Mouse (Mus musculus) stomach, postnatal 0 days (tissue): ENCODE results near the gene Irs3. TPM values are rescaled to one million over a fixed set of nuclear protein-coding genes. Genes with fewer than 3 reads are reported as not detected.

Source experiments
- ATAC-seq: fragments of 200-750 bp; cut with Nextera tagmentation; 2 replicates; pipeline ENCODE4 v1.8.0; 2017; ENCODE audit not compliant: low FRiP score, low TSS enrichment
- DNase-seq: peaks from one replicate; pipeline ENCODE4 v3.0.0-alpha.2; 2016; ENCODE audit warnings: low spot score
- H3K27ac ChIP-seq: fragments of 300-500 bp; sonication (generic); replicated peaks from 2 replicates; pipeline ENCODE4 v1.5.1; 2014; ENCODE audit warnings: mild to moderate bottlenecking, control low read depth
- H3K27me3 ChIP-seq: fragments of 300-500 bp; sonication (generic); 2 replicates; pipeline ENCODE4 v1.6.1; 2014; ENCODE audit warnings: low read length; ENCODE audit not compliant: control insufficient read depth, insufficient read depth
- H3K36me3 ChIP-seq: fragments of 300-500 bp; sonication (generic); 2 replicates; pipeline ENCODE4 v1.6.1; 2014; ENCODE audit warnings: low read length, mixed read lengths; ENCODE audit not compliant: control insufficient read depth, insufficient read depth
- H3K4me1 ChIP-seq: fragments of 300-500 bp; sonication (generic); replicated peaks from 2 replicates; pipeline ENCODE4 v1.6.1; 2014; ENCODE audit warnings: antibody characterized with exemption; ENCODE audit not compliant: control insufficient read depth, insufficient read depth
- H3K4me2 ChIP-seq: fragments of 300-500 bp; sonication (generic); replicated peaks from 2 replicates; pipeline ENCODE4 v1.6.1; 2014; ENCODE audit warnings: low read depth, mild to moderate bottlenecking, control low read depth, moderate library complexity
- H3K4me3 ChIP-seq: fragments of 300-500 bp; sonication (generic); 2 replicates; pipeline ENCODE4 v1.5.1; 2014; ENCODE audit warnings: low read depth, low read length, control low read depth
- H3K9ac ChIP-seq: fragments of 300-500 bp; sonication (generic); 2 replicates; pipeline ENCODE4 v1.6.1; 2014; ENCODE audit warnings: mild to moderate bottlenecking, low read length, control low read depth, mixed read lengths
- H3K9me3 ChIP-seq: fragments of 300-500 bp; sonication (generic); 2 replicates; pipeline ENCODE4 v1.6.1; 2016; ENCODE audit warnings: low read length; ENCODE audit not compliant: control insufficient read depth
- CTCF ChIP-seq: IDR thresholded peaks from 2 replicates; pipeline ENCODE4 v1.5.1; 2016; ENCODE audit warnings: antibody characterized with exemption, low read depth, mild to moderate bottlenecking, moderate library complexity
- EP300 ChIP-seq: optimal IDR thresholded peaks from 2 replicates; pipeline ENCODE3; 2016; ENCODE audit warnings: antibody characterized with exemption
- WGBS: fragments of 180-500 bp; shearing (Covaris S2); extraction: QIAGEN DNeasy Blood & Tissue Kit; methylation state at CpG from one replicate; pipeline ENCODE4 v1.1.7; 2014; 5-methylcytosine and 5-hydroxymethylcytosine counted together
- polyA plus RNA-seq: library from polyadenylated mRNA; unstranded; fragments of >200 nt; fragmentation: Nextera tagmentation; extraction: Ambion mirVana; gene quantifications from 2 replicates; pipeline ENCODE4 v1.2.1, GENCODE M21; 2015

The Irs3 gene
- polyA plus RNA-seq, 1 experiment from 2014 or later, result 0.07 TPM

- TF ChIP-seq CTCF (no peak), EP300 (no peak)
- Histone ChIP-seq H3K9me3 (no peaks in the 10 kb centered on the region), H3K9ac (0 out of 2 replicates have a peak overlapping the region, but pooled peaks have one; percentile 9), H3K36me3 (peaks cover 6% of the 10 kb centered on the region; the same call in 1 of the 2 replicates), H3K4me3 (peak overlapping the region; percentile 18; the same call in 1 of the 2 replicates), H3K4me2 (peak overlapping the region; percentile 44), H3K27ac (no peak overlapping the region), H3K4me1 (peaks cover 6% of the 10 kb centered on the region; the same call in 1 of the 2 replicates), H3K27me3 (no peaks in the 10 kb centered on the region)
- DNase-seq (peak; percentile 67), ATAC-seq (0 out of 2 replicates have a peak, but pooled peaks have one; percentile 5)
- 9% methylated on average over 44 of the region's 44 CpGs for WGBS
Observed at GRCm38 (mm10) chr5:137645091-137645651, 343 bp downstream of the Irs3 start.

- TF ChIP-seq EP300 (no peak), CTCF (no peak)
- no peak overlapping the region for H3K4me3 ChIP-seq
- ATAC-seq (no peak), DNase-seq (no peak)
- H3K27ac ChIP-seq, result no peak overlapping the region
- H3K36me3 ChIP-seq, result peaks cover 9% of the 10 kb centered on the region
- peaks cover 2% of the 10 kb centered on the region; the same call in 1 of the 2 replicates for H3K4me1 ChIP-seq
- H3K9me3 ChIP-seq, result no peaks in the 10 kb centered on the region
- WGBS, result 56% methylated on average over 19 of the region's 19 CpGs
- no peak overlapping the region for H3K9ac ChIP-seq
- no peak overlapping the region for H3K4me2 ChIP-seq
- H3K27me3 ChIP-seq, result no peaks in the 10 kb centered on the region
Observed at GRCm38 (mm10) chr5:137644484-137644883, 1.0 kb downstream of the Irs3 start.

- no peak for ATAC-seq
- Histone ChIP-seq H3K27me3 (no peaks in the 10 kb centered on the region), H3K4me2 (no peak overlapping the region), H3K27ac (no peak overlapping the region), H3K9me3 (no peaks in the 10 kb centered on the region), H3K36me3 (peaks cover 22% of the 10 kb centered on the region), H3K4me3 (no peak overlapping the region), H3K9ac (no peak overlapping the region), H3K4me1 (no peaks in the 10 kb centered on the region)
- no peak for DNase-seq
- WGBS, result 43% methylated on average over 4 of the region's 4 CpGs
- TF ChIP-seq CTCF, result no peak
- no peak for TF ChIP-seq EP300
Observed at GRCm38 (mm10) chr5:137642886-137643285, 2.6 kb downstream of the Irs3 start.

- WGBS, result 83% methylated on average over 19 of the region's 19 CpGs
- Histone ChIP-seq H3K9ac (no peak within 1 kb of the TSS), H3K9me3 (no peaks in the 10 kb centered on the region), H3K36me3 (peaks cover 35% of the 10 kb centered on the region), H3K4me2 (no peak within 1 kb of the TSS), H3K27ac (no peak within 1 kb of the TSS), H3K4me1 (no peaks in the 10 kb centered on the region), H3K4me3 (no peak within 1 kb of the TSS), H3K27me3 (no peaks in the 10 kb centered on the region)
- peak; percentile 19; the same call in 1 of the 2 replicates for ATAC-seq
- peak; percentile 59 for DNase-seq
- TF ChIP-seq EP300, result no peak
- TF ChIP-seq CTCF, result peak; percentile 64
Observed at GRCm38 (mm10) chr5:137641054-137641453, 4.5 kb downstream of the Irs3 start, which contains the start of gene Sap25. Sap25 (plus strand) TSS chr5:137641334.

GRCm38 (mm10) chr5:137639472-137639871, 6.0 kb downstream of the Irs3 start:
- H3K9ac ChIP-seq, result no peak overlapping the region
- H3K9me3 ChIP-seq, result no peaks in the 10 kb centered on the region
- ATAC-seq (no peak), DNase-seq (no peak)
- H3K27ac ChIP-seq, result no peak overlapping the region
- no peaks in the 10 kb centered on the region for H3K4me1 ChIP-seq
- no peaks in the 10 kb centered on the region for H3K27me3 ChIP-seq
- no peak overlapping the region for H3K4me3 ChIP-seq
- no peak overlapping the region for H3K4me2 ChIP-seq
- H3K36me3 ChIP-seq, result peaks cover 45% of the 10 kb centered on the region
- 59% methylated on average over 6 of the region's 7 CpGs for WGBS
- no peak for TF ChIP-seq CTCF
- TF ChIP-seq EP300, result no peak

- Histone ChIP-seq H3K4me3 (no peak overlapping the region), H3K36me3 (peaks cover 37% of the 10 kb centered on the region), H3K4me2 (no peak overlapping the region), H3K9ac (no peak overlapping the region), H3K9me3 (no peaks in the 10 kb centered on the region), H3K27me3 (no peaks in the 10 kb centered on the region), H3K4me1 (peaks cover 8% of the 10 kb centered on the region), H3K27ac (peak overlapping the region; percentile 30; the same call in 1 of the 2 replicates)
- WGBS, result 69% methylated on average over 12 of the region's 12 CpGs
- TF ChIP-seq EP300, result no peak
- TF ChIP-seq CTCF, result no peak
- peak; percentile 43 for DNase-seq
- ATAC-seq, result no peak
Observed at GRCm38 (mm10) chr5:137633397-137634084, 12.0 kb downstream of the Irs3 start.
